Mouse (Mus musculus): ENCODE results near the gene Nicn1. TPM values are rescaled to one million over a fixed set of nuclear protein-coding genes. Genes with fewer than 3 reads are reported as not detected.

Gene Nicn1
- polyA plus RNA-seq (2021; fragmentation: Nextera tagmentation): 108 and 150 TPM in 2 replicates
- long read RNA-seq, experiment 1, transcript Nicn1-201 (6 exons, 2,133 nt): major isoform, 244 of 277 reads
- long read RNA-seq, experiment 1, partial matches to known transcripts: 4 of 277 reads
- long read RNA-seq, experiment 1, other reads (novel, unspliced or antisense): 29 of 277 reads
- long read RNA-seq, experiment 2, transcript Nicn1-201 (6 exons, 2,133 nt): major isoform, 133 of 192 reads
- long read RNA-seq, experiment 2, partial matches to known transcripts: 30 of 192 reads
- long read RNA-seq, experiment 2, other reads (novel, unspliced or antisense): 29 of 192 reads

DNA sequence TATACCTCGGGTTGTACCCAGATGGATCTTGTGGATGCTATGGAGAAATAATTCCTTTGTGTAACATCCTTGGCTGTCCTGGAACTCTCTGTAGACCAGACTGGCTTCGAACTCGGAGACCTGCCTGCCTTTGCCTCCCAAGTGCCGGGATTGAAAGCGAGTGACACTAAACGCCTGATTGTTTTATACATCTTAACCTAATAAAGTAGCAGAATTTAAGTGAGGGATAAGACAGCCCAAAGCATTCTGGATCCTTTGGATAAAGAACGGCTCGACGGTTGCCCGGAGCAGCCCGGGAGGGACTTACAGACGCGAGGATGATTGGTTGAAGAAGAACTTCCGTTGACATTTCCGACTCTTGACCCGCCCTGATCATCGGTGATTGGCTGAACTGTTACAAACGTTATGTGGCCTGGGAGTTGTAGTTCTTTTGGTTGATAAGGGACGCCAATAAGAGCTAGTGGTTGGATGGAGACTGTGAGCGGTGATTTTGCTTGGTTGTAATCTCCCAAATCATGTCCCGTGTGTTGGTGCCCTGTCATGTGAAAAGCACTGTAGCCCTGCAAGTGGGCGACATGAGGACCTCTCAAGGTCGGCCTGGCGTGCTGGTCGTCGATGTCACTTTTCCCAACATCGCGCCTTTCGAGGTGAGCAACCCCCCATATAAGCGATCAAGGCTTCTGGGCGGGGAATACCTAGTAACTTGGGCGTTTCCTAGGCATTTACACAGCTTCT is at the start of gene Nicn1:
Gene Nicn1 (plus strand): TSS at position 414 of the 735 bp plus-strand sequence.

DNA sequence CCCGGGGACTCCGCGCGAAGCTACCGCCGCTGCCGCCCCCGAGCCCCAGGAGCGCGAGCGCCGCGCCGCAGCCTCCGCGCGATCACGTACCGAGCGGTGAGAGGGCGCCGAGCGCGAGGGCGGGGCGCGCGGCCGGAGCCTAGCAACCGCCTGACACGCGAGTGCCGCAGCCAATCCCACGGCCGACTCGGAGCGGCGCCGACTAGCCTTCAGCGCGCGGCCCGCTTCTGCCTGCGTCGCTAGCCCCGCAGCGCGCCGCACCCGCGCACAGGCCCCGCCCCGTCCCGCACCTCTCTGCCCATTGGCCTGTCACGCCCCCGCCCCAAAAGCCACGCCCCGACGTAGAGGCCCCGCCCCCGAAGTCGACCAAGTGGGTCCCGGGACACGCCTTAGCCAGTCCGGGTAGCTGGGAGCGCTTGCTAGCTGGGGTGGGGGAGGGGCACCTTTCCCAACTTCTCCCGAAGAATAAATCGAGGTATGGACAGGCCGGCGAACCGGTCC is 26.5 kb upstream of the Nicn1 start, which contains the start of gene Dag1:
Gene Dag1 (minus strand): TSS at position 269 of the 501 bp plus-strand sequence.

DNA sequence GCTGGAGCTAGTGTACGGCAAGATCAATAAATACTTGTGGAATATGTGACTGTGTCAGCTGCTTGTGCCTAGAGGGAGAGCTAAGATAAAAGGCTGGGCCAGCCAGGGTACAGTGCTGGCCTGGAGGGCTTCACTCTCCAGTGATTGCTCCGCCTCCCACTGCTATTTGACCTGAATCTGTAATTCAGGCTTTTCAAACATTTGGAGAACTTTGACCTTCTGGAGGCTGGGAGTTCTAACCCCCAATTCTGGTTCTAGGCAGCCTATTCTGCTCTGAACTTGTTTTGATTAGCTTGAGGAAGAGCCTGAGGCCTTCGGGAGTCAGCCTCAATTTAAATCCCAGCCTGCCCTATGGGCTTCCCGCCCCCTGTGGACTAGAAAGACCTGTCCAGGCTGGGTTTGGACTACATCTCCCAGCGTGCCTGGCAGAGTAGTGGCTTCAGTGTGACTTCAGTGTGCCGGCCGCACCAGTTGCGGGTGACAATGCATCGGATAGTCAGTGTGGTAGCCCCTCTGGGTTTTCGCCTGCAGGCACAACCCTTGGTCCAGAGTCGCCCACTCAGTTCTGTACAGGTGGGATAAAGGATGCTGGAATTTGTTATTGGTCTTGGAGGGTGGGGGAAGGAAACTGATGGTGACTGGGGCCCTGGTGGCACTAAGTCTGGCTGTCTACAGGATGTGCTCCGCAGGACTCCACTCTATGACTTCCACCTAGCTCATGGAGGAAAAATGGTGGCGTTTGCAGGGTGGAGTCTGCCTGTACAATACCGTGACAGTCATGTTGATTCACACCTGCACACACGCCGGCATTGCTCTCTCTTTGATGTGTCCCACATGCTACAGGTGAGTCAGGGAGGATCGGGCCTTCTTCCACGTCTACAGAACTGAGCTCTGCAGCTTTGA is 6.5 kb downstream of the Nicn1 start, which contains the start of gene Amt:
Gene Amt (plus strand): TSS at position 401 of the 903 bp plus-strand sequence.

DNA sequence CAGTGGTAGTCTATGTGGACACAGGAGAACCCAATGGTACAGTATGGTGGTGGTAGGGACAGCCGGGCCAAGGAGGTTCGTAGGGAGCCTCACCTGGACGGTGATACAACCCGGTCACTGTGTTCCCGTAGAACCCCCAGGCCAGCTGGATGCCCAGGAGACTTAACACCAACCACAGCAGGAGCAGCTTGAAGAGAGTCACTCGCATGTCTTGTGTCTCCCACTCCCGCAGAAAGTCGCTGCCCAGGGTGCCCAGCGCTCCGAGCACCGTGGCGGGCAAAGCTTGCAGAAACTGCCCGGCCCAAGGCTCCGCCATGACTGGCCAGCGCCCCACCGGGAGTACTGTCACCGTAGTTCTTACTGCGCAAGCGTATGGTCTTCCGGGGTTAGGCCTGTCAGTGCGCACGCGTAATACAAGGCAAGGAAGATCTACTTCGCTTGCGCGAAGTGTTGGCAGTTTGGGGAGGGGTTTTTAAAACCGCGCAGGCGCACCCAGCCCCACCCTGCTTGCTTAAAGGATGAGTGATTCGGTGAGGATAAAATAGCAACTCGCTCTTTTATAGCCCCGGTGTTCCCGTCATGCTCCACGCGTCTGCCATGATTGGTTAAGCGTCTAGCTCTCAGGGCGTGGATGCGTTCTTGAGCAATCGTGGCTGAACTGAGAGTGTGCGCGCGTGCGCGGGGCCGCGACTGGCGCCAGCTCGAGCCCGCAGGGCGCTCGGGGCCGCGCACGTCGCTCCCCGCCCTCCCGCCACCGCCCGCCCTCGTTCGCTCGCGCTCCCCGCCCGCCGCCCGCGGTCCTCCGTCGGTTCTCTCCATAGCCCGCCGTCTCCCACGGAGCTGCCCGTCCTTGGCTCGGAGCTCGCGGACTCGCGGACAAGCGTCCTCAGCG is 15.6 kb downstream of the Nicn1 start, which contains the start of the genes Rhoa and Tcta:
Gene Rhoa (plus strand): TSS at position 501 of the 892 bp plus-strand sequence.
Gene Tcta (minus strand): TSS at position 532 of the 892 bp plus-strand sequence.

DNA sequence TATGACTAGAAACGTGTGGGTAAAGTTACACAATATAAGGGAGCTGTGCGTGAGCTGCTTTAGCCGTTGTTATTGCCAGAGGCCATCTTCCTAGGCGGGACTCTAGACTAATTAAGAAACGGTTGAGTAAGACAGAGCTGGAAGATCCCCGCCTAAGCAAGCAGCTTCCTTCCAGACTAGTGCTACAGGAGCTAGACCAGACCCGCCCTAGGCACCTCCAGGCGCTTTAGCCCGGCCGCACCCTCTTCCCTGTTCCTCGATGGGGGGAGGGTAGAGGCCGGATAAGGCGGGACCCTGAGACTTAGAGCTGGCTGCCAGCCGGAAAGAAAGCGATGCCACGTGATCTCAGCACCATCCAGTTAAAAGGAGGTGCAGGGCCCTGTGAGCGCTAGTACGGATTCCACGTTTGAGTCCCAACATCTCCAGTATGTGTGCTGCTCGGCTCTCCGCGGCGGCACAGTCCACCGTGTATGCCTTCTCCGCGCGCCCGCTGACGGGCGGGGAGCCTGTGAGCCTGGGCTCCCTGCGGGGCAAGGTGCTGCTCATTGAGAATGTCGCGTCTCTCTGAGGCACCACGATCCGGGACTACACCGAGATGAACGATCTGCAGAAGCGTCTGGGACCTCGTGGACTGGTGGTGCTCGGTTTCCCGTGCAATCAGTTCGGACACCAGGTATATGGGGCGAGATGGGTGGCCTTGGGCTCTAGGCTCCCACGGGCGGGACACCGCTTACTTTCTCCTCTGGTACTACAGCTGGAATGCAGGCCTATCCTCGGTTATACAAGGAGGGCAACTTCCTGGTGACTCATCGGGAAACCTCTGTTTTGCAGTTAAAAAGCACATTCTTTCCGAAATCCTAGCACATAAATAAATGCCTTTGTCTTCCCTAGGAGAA is 48.9 kb downstream of the Nicn1 start, which contains the start of gene Gpx1:
Gene Gpx1 (plus strand): TSS at position 18 of the 896 bp plus-strand sequence.

Other genes starting within 250 kb of the Nicn1 start
- 18.1 and 40.5 TPM in 2 replicates for gene Gmppb, start 241.2 kb upstream of the Nicn1 start, polyA plus RNA-seq (2021; fragmentation: Nextera tagmentation)
- 0.34 and 0.49 TPM in 2 replicates for gene Amigo3, start 237.3 kb upstream of the Nicn1 start, polyA plus RNA-seq (2021; fragmentation: Nextera tagmentation)
- gene Mst1, start 210.0 kb upstream of the Nicn1 start, polyA plus RNA-seq (2021; fragmentation: Nextera tagmentation): not detected in 2 replicates
- gene Rnf123, start 207.1 kb upstream of the Nicn1 start, polyA plus RNA-seq (2021; fragmentation: Nextera tagmentation): 20.6 and 25.3 TPM in 2 replicates
- 8.8 and 9.9 TPM in 2 replicates for gene Apeh, start 195.8 kb upstream of the Nicn1 start, polyA plus RNA-seq (2021; fragmentation: Nextera tagmentation)
- 19.1 and 28.0 TPM in 2 replicates for gene Bsn, start 100.0 kb upstream of the Nicn1 start, polyA plus RNA-seq (2021; fragmentation: Nextera tagmentation)
- 29.7 and 39.5 TPM in 2 replicates for gene Dag1, start 26.5 kb upstream of the Nicn1 start, polyA plus RNA-seq (2021; fragmentation: Nextera tagmentation)
- gene Amt, start 6.4 kb downstream of the Nicn1 start, polyA plus RNA-seq (2021; fragmentation: Nextera tagmentation): 40.1 and 51.1 TPM in 2 replicates
- 152 and 166 TPM in 2 replicates for gene Rhoa, start 15.7 kb downstream of the Nicn1 start, polyA plus RNA-seq (2021; fragmentation: Nextera tagmentation)
- gene Tcta, start 15.7 kb downstream of the Nicn1 start, polyA plus RNA-seq (2021; fragmentation: Nextera tagmentation): 48.4 and 51.8 TPM in 2 replicates
- 175 and 176 TPM in 2 replicates for gene Gpx1, start 48.5 kb downstream of the Nicn1 start, polyA plus RNA-seq (2021; fragmentation: Nextera tagmentation)
- 37.5 and 44.5 TPM in 2 replicates for gene Usp4, start 57.4 kb downstream of the Nicn1 start, polyA plus RNA-seq (2021; fragmentation: Nextera tagmentation)
- gene 1700102P08Rik, start 102.4 kb downstream of the Nicn1 start, polyA plus RNA-seq (2021; fragmentation: Nextera tagmentation): 0.23 and 0.31 TPM in 2 replicates
- 0.20 TPM in 2 replicates for gene Ccdc36, start 138.1 kb downstream of the Nicn1 start, polyA plus RNA-seq (2021; fragmentation: Nextera tagmentation)
- gene BC048562, start 146.1 kb downstream of the Nicn1 start, polyA plus RNA-seq (2021; fragmentation: Nextera tagmentation): not detected in 2 replicates
- gene Ccdc71, start 170.1 kb downstream of the Nicn1 start, polyA plus RNA-seq (2021; fragmentation: Nextera tagmentation): 20.5 and 20.9 TPM in 2 replicates
- gene Klhdc8b, start 171.2 kb downstream of the Nicn1 start, polyA plus RNA-seq (2021; fragmentation: Nextera tagmentation): 17.6 and 22.8 TPM in 2 replicates
- gene Lamb2, start 189.3 kb downstream of the Nicn1 start, polyA plus RNA-seq (2021; fragmentation: Nextera tagmentation): 3.7 and 4.3 TPM in 2 replicates
- 12.0 and 22.8 TPM in 2 replicates for gene Usp19, start 200.2 kb downstream of the Nicn1 start, polyA plus RNA-seq (2021; fragmentation: Nextera tagmentation)
- gene Qars, start 217.3 kb downstream of the Nicn1 start, polyA plus RNA-seq (2021; fragmentation: Nextera tagmentation): 48.3 and 58.7 TPM in 2 replicates
- gene Qrich1, start 226.4 kb downstream of the Nicn1 start, polyA plus RNA-seq (2021; fragmentation: Nextera tagmentation): 60.6 and 69.0 TPM in 2 replicates